Mouse (Mus musculus) lung, postnatal 14 days (tissue): ENCODE results near the gene 9930022D16Rik.

Source experiments
- DNase-seq: peaks from one replicate; pipeline ENCODE4 v3.0.0; 2021

The 9930022D16Rik gene

GRCm38 (mm10) chr11:109458165-109458564 lies 44.4 kb downstream of the 9930022D16Rik start:
- DNase-seq, result no peak

GRCm38 (mm10) chr11:109460586-109460985 lies 46.9 kb downstream of the 9930022D16Rik start:
- DNase-seq, result no peak

- DNase-seq, result no peak
Observed at GRCm38 (mm10) chr11:109465068-109465467, 51.4 kb downstream of the 9930022D16Rik start.

GRCm38 (mm10) chr11:109466987-109467386 lies 53.3 kb downstream of the 9930022D16Rik start:
- no peak for DNase-seq

GRCm38 (mm10) chr11:109468133-109468532 lies 54.4 kb downstream of the 9930022D16Rik start:
- no peak for DNase-seq
